Mouse (Mus musculus) MEL-GATA-1-ER (cell line): ENCODE data around the gene Actn4.
A peak's percentile ranks its signal among the peaks of the same experiment; 100 is the strongest.
"Not testable (repeated sequence)": the region's sequence is repeated elsewhere in the genome, so short reads cannot be mapped to it uniquely, and the experiment has no call there.

Experiments used
- DNase-seq: peaks from one replicate; pipeline ENCODE4 v3.0.0-alpha.2; 2012; ENCODE audit warnings: low read depth; ENCODE audit errors: extremely low read depth

Gene Actn4

GRCm38 (mm10) chr7:28969672-28970394 lies 7.7 kb upstream of the Actn4 start:
- no peak for DNase-seq

- no peak for DNase-seq
Observed at GRCm38 (mm10) chr7:28969271-28969670, 7.1 kb upstream of the Actn4 start.

- not testable (repeated sequence) for DNase-seq
Observed at GRCm38 (mm10) chr7:28968120-28968519, 6.0 kb upstream of the Actn4 start.

GRCm38 (mm10) chr7:28966751-28967505 lies 4.8 kb upstream of the Actn4 start:
- DNase-seq, result no peak

GRCm38 (mm10) chr7:28966181-28966580 lies 4.0 kb upstream of the Actn4 start:
- no peak for DNase-seq

GRCm38 (mm10) chr7:28965346-28965840 lies 3.3 kb upstream of the Actn4 start:
- no peak for DNase-seq

GRCm38 (mm10) chr7:28963399-28963923 lies 1.3 kb upstream of the Actn4 start:
- no peak for DNase-seq

GRCm38 (mm10) chr7:28961584-28961926 lies 585 bp downstream of the Actn4 start:
- DNase-seq, result no peak

- DNase-seq, result no peak
Observed at GRCm38 (mm10) chr7:28960354-28961046, 1.6 kb downstream of the Actn4 start.

- DNase-seq, result peak; percentile 87
Observed at GRCm38 (mm10) chr7:28959505-28960045, 2.6 kb downstream of the Actn4 start.

- no peak for DNase-seq
Observed at GRCm38 (mm10) chr7:28958770-28959169, 3.4 kb downstream of the Actn4 start.

GRCm38 (mm10) chr7:28957997-28958725 lies 4.0 kb downstream of the Actn4 start:
- DNase-seq, result no peak

- DNase-seq, result no peak
Observed at GRCm38 (mm10) chr7:28957286-28957685, 4.9 kb downstream of the Actn4 start.

GRCm38 (mm10) chr7:28956270-28956669 lies 5.9 kb downstream of the Actn4 start:
- DNase-seq, result no peak

- no peak for DNase-seq
Observed at GRCm38 (mm10) chr7:28955295-28955897, 6.7 kb downstream of the Actn4 start.

GRCm38 (mm10) chr7:28954773-28955172 lies 7.4 kb downstream of the Actn4 start:
- DNase-seq, result no peak

- peak; percentile 58 for DNase-seq
Observed at GRCm38 (mm10) chr7:28953476-28954376, 8.4 kb downstream of the Actn4 start.

GRCm38 (mm10) chr7:28952786-28953185 lies 9.4 kb downstream of the Actn4 start:
- no peak for DNase-seq

GRCm38 (mm10) chr7:28951764-28952163 lies 10.4 kb downstream of the Actn4 start:
- DNase-seq, result no peak
